Mouse (Mus musculus): Measurements from ENCODE around the gene Gm21394. TPM values are rescaled to one million over a fixed set of nuclear protein-coding genes. Genes with fewer than 3 reads are reported as not detected.
"Not testable (repeated sequence)": the region's sequence is repeated elsewhere in the genome, so short reads cannot be mapped to it uniquely, and the experiment has no call there.

The Gm21394 gene
- total RNA-seq (2015), result not detected in 2 replicates
- total RNA-seq (2017), result not detected in 2 replicates

GRCm38 (mm10) chrY:84564807-84565206 is at the start of gene Gm21394:
Gene Gm21394 (minus strand): TSS chrY:84564907.
- ATAC-seq (replicated peaks; ENCODE audit: poor library complexity), result not testable (repeated sequence)

Other genes with a start within 250 kb of the Gm21394 start
- not detected in 2 replicates for gene Gm21409, start 181.8 kb upstream of the Gm21394 start, total RNA-seq (2015)
- gene Gm21409, start 181.8 kb upstream of the Gm21394 start, total RNA-seq (2017), result not detected in 2 replicates